Mouse (Mus musculus) effector memory CD4-positive, alpha-beta T cell, adult 5 months (primary cell): ENCODE measurements around the gene H2al1j. TPM values are rescaled to one million over a fixed set of nuclear protein-coding genes. Genes with fewer than 3 reads are reported as not detected.

ENCODE experiments used
- polyA plus RNA-seq: library from polyadenylated mRNA; unstranded; fragments of 100-300 nt; shearing (Covaris generic); gene quantifications from one replicate; pipeline ENCODE4 v1.2.1, GENCODE M21; 2017

H2al1j gene
- not detected for polyA plus RNA-seq

DNA sequence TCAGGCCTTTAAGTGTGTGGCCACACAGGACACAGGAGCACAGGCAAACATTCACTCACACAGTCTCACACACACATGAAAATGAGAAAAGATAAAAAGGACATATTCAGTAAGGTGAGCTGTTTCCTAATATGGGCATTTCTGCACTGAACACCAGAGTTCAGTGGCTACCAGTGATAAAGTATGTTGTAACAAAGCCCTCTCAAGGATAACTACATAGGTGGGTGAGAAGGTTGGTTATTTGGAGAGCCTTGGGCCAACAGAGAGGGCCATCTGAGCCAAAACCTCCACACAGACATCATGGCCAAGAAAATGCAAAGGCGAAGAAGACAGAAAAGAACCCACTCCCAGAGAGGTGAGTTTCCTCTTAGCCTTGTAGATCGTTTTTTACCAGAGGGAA, at the start of gene H2al1j:
Gene H2al1j (plus strand): TSS at position 301 of the 400 bp plus-strand sequence.

DNA sequence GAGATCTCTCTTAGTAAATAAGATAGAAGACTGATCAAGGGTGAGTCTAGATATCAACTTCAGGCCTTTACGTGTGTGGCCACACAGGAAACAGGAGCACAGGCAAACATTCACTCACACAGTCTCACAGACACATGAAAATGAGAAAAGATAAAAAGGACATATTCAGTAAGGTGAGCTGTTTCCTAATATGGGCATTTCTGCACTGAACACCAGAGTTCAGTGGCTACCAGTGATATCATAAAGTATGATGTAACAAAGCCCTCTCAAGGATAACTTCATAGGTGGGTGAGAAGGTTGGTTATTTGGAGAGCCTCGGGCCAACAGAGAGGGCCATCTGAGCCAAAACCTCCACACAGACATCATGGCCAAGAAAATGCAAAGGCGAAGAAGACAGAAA, 28.7 kb upstream of the H2al1j start, which contains the start of gene H2al1a:
Gene H2al1a (plus strand): TSS at position 301 of the 400 bp plus-strand sequence.

DNA sequence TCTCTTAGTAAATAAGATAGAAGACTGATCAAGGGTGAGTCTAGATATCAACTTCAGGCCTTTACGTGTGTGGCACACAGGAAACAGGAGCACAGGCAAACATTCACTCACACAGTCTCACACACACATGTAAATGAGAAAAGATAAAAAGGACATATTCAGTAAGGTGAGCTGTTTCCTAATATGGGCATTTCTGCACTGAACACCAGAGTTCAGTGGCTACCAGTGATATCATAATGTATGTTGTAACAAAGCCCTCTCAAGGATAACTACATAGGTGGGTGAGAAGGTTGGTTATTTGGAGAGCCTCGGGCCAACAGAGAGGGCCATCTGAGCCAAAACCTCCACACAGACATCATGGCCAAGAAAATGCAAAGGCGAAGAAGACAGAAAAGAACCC, 25.5 kb upstream of the H2al1j start, which contains the start of gene H2al1b:
Gene H2al1b (plus strand): TSS at position 301 of the 400 bp plus-strand sequence.

DNA sequence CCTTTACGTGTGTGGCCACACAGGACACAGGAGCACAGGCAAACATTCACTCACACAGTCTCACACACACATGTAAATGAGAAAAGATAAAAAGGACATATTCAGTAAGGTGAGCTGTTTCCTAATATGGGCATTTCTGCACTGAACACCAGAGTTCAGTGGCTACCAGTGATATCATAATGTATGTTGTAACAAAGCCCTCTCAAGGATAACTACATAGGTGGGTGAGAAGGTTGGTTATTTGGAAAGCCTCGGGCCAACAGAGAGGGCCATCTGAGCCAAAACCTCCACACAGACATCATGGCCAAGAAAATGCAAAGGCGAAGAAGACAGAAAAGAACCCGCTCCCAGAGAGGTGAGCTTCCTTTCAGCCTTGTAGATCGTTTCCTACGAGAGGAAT, 22.3 kb upstream of the H2al1j start, which contains the start of gene H2al1c:
Gene H2al1c (plus strand): TSS at position 301 of the 400 bp plus-strand sequence.

DNA sequence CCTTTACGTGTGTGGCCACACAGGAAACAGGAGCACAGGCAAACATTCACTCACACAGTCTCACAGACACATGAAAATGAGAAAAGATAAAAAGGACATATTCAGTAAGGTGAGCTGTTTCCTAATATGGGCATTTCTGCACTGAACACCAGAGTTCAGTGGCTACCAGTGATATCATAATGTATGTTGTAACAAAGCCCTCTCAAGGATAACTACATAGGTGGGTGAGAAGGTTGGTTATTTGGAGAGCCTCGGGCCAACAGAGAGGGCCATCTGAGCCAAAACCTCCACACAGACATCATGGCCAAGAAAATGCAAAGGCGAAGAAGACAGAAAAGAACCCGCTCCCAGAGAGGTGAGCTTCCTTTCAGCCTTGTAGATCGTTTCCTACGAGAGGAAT, 19.1 kb upstream of the H2al1j start, which contains the start of gene H2al1d:
Gene H2al1d (plus strand): TSS at position 301 of the 400 bp plus-strand sequence.

DNA sequence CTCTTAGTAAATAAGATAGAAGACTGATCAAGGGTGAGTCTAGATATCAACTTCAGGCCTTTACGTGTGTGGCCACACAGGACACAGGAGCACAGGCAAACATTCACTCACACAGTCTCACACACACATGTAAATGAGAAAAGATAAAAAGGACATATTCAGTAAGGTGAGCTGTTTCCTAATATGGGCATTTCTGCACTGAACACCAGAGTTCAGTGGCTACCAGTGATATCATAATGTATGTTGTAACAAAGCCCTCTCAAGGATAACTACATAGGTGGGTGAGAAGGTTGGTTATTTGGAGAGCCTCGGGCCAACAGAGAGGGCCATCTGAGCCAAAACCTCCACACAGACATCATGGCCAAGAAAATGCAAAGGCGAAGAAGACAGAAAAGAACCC, 16.0 kb upstream of the H2al1j start, which contains the start of gene H2al1e:
Gene H2al1e (plus strand): TSS at position 301 of the 400 bp plus-strand sequence.

DNA sequence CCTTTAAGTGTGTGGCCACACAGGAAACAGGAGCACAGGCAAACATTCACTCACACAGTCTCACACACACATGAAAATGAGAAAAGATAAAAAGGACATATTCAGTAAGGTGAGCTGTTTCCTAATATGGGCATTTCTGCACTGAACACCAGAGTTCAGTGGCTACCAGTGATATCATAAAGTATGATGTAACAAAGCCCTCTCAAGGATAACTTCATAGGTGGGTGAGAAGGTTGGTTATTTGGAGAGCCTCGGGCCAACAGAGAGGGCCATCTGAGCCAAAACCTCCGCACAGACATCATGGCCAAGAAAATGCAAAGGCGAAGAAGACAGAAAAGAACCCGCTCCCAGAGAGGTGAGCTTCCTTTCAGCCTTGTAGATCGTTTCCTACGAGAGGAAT, 12.8 kb upstream of the H2al1j start, which contains the start of gene H2al1f:
Gene H2al1f (plus strand): TSS at position 301 of the 400 bp plus-strand sequence.

DNA sequence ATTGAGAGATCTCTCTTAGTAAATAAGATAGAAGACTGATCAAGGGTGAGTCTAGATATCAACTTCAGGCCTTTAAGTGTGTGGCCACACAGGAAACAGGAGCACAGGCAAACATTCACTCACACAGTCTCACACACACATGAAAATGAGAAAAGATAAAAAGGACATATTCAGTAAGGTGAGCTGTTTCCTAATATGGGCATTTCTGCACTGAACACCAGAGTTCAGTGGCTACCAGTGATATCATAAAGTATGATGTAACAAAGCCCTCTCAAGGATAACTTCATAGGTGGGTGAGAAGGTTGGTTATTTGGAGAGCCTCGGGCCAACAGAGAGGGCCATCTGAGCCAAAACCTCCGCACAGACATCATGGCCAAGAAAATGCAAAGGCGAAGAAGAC, 9.7 kb upstream of the H2al1j start, which contains the start of gene H2al1g:
Gene H2al1g (plus strand): TSS at position 301 of the 400 bp plus-strand sequence.

DNA sequence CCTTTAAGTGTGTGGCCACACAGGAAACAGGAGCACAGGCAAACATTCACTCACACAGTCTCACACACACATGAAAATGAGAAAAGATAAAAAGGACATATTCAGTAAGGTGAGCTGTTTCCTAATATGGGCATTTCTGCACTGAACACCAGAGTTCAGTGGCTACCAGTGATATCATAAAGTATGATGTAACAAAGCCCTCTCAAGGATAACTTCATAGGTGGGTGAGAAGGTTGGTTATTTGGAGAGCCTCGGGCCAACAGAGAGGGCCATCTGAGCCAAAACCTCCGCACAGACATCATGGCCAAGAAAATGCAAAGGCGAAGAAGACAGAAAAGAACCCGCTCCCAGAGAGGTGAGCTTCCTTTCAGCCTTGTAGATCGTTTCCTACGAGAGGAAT, 6.4 kb upstream of the H2al1j start, which contains the start of gene H2al1h:
Gene H2al1h (plus strand): TSS at position 301 of the 400 bp plus-strand sequence.

DNA sequence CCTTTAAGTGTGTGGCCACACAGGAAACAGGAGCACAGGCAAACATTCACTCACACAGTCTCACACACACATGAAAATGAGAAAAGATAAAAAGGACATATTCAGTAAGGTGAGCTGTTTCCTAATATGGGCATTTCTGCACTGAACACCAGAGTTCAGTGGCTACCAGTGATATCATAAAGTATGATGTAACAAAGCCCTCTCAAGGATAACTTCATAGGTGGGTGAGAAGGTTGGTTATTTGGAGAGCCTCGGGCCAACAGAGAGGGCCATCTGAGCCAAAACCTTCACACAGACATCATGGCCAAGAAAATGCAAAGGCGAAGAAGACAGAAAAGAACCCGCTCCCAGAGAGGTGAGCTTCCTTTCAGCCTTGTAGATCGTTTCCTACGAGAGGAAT, 3.3 kb upstream of the H2al1j start, which contains the start of gene H2al1i:
Gene H2al1i (plus strand): TSS at position 301 of the 400 bp plus-strand sequence.

Other genes starting within 250 kb of the H2al1j start
- not detected for gene H2al1a, start 28.6 kb upstream of the H2al1j start, polyA plus RNA-seq
- not detected for gene H2al1b, start 25.4 kb upstream of the H2al1j start, polyA plus RNA-seq
- not detected for gene H2al1c, start 22.2 kb upstream of the H2al1j start, polyA plus RNA-seq
- not detected for gene H2al1d, start 19.0 kb upstream of the H2al1j start, polyA plus RNA-seq
- not detected for gene H2al1e, start 15.9 kb upstream of the H2al1j start, polyA plus RNA-seq
- not detected for gene H2al1f, start 12.7 kb upstream of the H2al1j start, polyA plus RNA-seq
- gene H2al1g, start 9.6 kb upstream of the H2al1j start, polyA plus RNA-seq = not detected
- not detected for gene H2al1h, start 6.3 kb upstream of the H2al1j start, polyA plus RNA-seq
- gene H2al1i, start 3.2 kb upstream of the H2al1j start, polyA plus RNA-seq = not detected